Mouse (Mus musculus) heart, postnatal 10 days (tissue): ENCODE results near the gene Ergic1. TPM values are rescaled to one million over a fixed set of nuclear protein-coding genes. Genes with fewer than 3 reads are reported as not detected.

Source experiments
- DNase-seq, 2 experiments: peaks; one replicate each; pipeline ENCODE4 v3.0.0; 2021
- intact Hi-C: fragments of 180-260 bp; cut with DNase I; formaldehyde crosslinking; loops from one replicate; pipeline ENCODE4 v1.15.1; 2025
- total RNA-seq, 2 experiments: library from RNA; stranded (reverse); gene quantifications; 2 replicates each; pipeline ENCODE4 v1.2.3; 2021

Ergic1 gene
- total RNA-seq, 2 experiments from 2014 or later: 84.4 to 87.8 TPM

- DNase-seq: no peak
- intact Hi-C loops: no loop called here
These were observed 84.1 kb downstream of the Ergic1 start for GRCm38 (mm10) chr17:26645411-26645854.

GRCm38 (mm10) chr17:26647283-26647682, 86.0 kb downstream of the Ergic1 start:
- DNase-seq: no peak
- intact Hi-C loops: no loop called here

GRCm38 (mm10) chr17:26649565-26649964, 88.3 kb downstream of the Ergic1 start:
- intact Hi-C loops: no loop called here
- no peak for DNase-seq

GRCm38 (mm10) chr17:26650451-26651363, 89.4 kb downstream of the Ergic1 start:
- peak in 1 of 2 experiments; percentile 38 for DNase-seq
- intact Hi-C loops: no loop called here

GRCm38 (mm10) chr17:26658854-26659572, 97.7 kb downstream of the Ergic1 start:
- intact Hi-C loops: no loop called here
- no peak for DNase-seq

GRCm38 (mm10) chr17:26659573-26659915, 98.3 kb downstream of the Ergic1 start:
- DNase-seq: no peak
- intact Hi-C loops: no loop called here

GRCm38 (mm10) chr17:26660192-26660912, 99.1 kb downstream of the Ergic1 start:
- intact Hi-C loops: loop anchor here (1.0 to 5.0 kb wide), 3 partner anchors 52 to 226 kb away; partner anchors contain the start of gene Bnip1
- peak; percentile 83 to 89 for DNase-seq

- intact Hi-C loops: loop anchor here (5.0 kb wide), 1 partner anchor 50 kb away; no protein-coding TSS in a partner anchor
- DNase-seq: no peak
These were observed 100.9 kb downstream of the Ergic1 start for GRCm38 (mm10) chr17:26662204-26662603.

GRCm38 (mm10) chr17:26662978-26663683, 101.8 kb downstream of the Ergic1 start, which contains the start of gene Atp6v0e:
Gene Atp6v0e (plus strand): TSS chr17:26663231.
- intact Hi-C loops: loop anchor here (5.0 kb wide), 1 partner anchor 49 kb away; no protein-coding TSS in a partner anchor
- peak; percentile 96 to 98 for DNase-seq

- no peak for DNase-seq
- intact Hi-C loops: no loop called here
These were observed 104.3 kb downstream of the Ergic1 start for GRCm38 (mm10) chr17:26665600-26665999.

- DNase-seq: no peak
- intact Hi-C loops: no loop called here
These were observed 110.0 kb downstream of the Ergic1 start for GRCm38 (mm10) chr17:26671268-26671667.

GRCm38 (mm10) chr17:26675845-26676244, 114.6 kb downstream of the Ergic1 start:
- intact Hi-C loops: loop anchor here (5.0 kb wide), 1 partner anchor 41 kb away; the partner anchor contains the start of gene Crebrf
- no peak for DNase-seq

GRCm38 (mm10) chr17:26676252-26676615, 114.9 kb downstream of the Ergic1 start:
- intact Hi-C loops: loop anchor here (5.0 kb wide), 1 partner anchor 41 kb away; the partner anchor contains the start of gene Crebrf

GRCm38 (mm10) chr17:26676616-26677376, 115.5 kb downstream of the Ergic1 start:
- DNase-seq: peak; percentile 88 to 90
- intact Hi-C loops: loop anchor here (5.0 kb wide), 1 partner anchor 41 kb away; the partner anchor contains the start of gene Crebrf

More at GRCm38 (mm10) chr17:26676252-26676615, 114.9 kb downstream of the Ergic1 start:
- peak; percentile 92 for DNase-seq

GRCm38 (mm10) chr17:26677711-26678637, 116.7 kb downstream of the Ergic1 start:
- intact Hi-C loops: loop anchor here (5.0 kb wide), 1 partner anchor 39 kb away; the partner anchor contains the start of gene Crebrf
- DNase-seq: no peak

GRCm38 (mm10) chr17:26681276-26681675, 120.0 kb downstream of the Ergic1 start:
- intact Hi-C loops: no loop called here

GRCm38 (mm10) chr17:26686334-26687000, 125.2 kb downstream of the Ergic1 start:
- intact Hi-C loops: no loop called here
- no peak for DNase-seq

More at GRCm38 (mm10) chr17:26681276-26681675, 120.0 kb downstream of the Ergic1 start:
- no peak for DNase-seq
